Mouse (Mus musculus): ENCODE data around the gene Tspan9.

DNA sequence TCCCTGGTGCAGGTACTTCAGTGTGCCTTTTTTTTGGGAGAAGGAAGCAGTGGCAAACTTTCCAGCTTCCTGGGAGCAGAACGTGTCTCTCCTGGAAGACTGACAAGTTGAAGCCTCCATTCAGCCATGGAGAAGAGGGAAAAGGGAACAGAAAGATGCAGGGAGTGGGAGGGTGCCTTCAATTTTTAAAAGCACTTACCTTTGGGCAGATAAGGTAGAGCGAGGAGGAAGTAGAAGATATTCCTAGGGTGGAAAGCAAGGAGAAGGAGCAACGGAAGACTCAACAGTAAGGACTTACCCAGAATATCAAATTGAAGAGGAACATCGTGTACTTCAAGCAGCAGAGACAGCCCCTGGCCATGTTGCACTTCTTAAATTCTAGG is 109.5 kb downstream of the Tspan9 start:
- TF ChIP-seq CTCF (IDR thresholded peaks at IDR 0.05; ENCODE audit: borderline replicate concordance, extremely low read depth, insufficient read depth, insufficient read length): no peak
- no peak for TF ChIP-seq POLR2A (IDR thresholded peaks at IDR 0.05; ENCODE audit: borderline replicate concordance, extremely low read depth, insufficient read depth, insufficient read length, poor library complexity, severe bottlenecking)
